Mouse (Mus musculus) frontal cortex, postnatal 14 days (tissue): ENCODE data around the gene Rreb1.

Experiments
- DNase-seq, 2 experiments: peaks; one replicate each; pipeline ENCODE4 v3.0.0; 2022; ENCODE audit warnings: low spot score in 2 of 2

Gene Rreb1

GRCm38 (mm10) chr13:37876366-37876765 lies 98.2 kb downstream of the Rreb1 start:
- no peak for DNase-seq

GRCm38 (mm10) chr13:37876836-37877235 lies 98.6 kb downstream of the Rreb1 start:
- no peak for DNase-seq

GRCm38 (mm10) chr13:37877241-37877640 lies 99.0 kb downstream of the Rreb1 start:
- DNase-seq = no peak

- DNase-seq = no peak
These were observed 100.7 kb downstream of the Rreb1 start for GRCm38 (mm10) chr13:37878918-37879331.

- DNase-seq = no peak
These were observed 101.4 kb downstream of the Rreb1 start for GRCm38 (mm10) chr13:37879556-37879955.

- no peak for DNase-seq
These were observed 101.8 kb downstream of the Rreb1 start for GRCm38 (mm10) chr13:37880035-37880434.

- DNase-seq = no peak
These were observed 102.5 kb downstream of the Rreb1 start for GRCm38 (mm10) chr13:37880581-37881130.

GRCm38 (mm10) chr13:37882521-37882920 lies 104.3 kb downstream of the Rreb1 start:
- no peak for DNase-seq

- no peak for DNase-seq
These were observed 104.8 kb downstream of the Rreb1 start for GRCm38 (mm10) chr13:37883008-37883407.

- DNase-seq = no peak
These were observed 107.2 kb downstream of the Rreb1 start for GRCm38 (mm10) chr13:37885392-37885791.

- DNase-seq = no peak
These were observed 107.8 kb downstream of the Rreb1 start for GRCm38 (mm10) chr13:37886024-37886423.

- no peak for DNase-seq
These were observed 116.6 kb downstream of the Rreb1 start for GRCm38 (mm10) chr13:37894756-37895155.

GRCm38 (mm10) chr13:37895564-37896254 lies 117.5 kb downstream of the Rreb1 start:
- DNase-seq = no peak

- no peak for DNase-seq
These were observed 118.2 kb downstream of the Rreb1 start for GRCm38 (mm10) chr13:37896423-37896822.

GRCm38 (mm10) chr13:37898772-37899171 lies 120.6 kb downstream of the Rreb1 start:
- no peak for DNase-seq

- no peak for DNase-seq
These were observed 124.8 kb downstream of the Rreb1 start for GRCm38 (mm10) chr13:37903036-37903435.

- DNase-seq = no peak
These were observed 125.3 kb downstream of the Rreb1 start for GRCm38 (mm10) chr13:37903476-37903875.

- no peak for DNase-seq
These were observed 126.2 kb downstream of the Rreb1 start for GRCm38 (mm10) chr13:37904436-37904835.

- no peak for DNase-seq
These were observed 129.9 kb downstream of the Rreb1 start for GRCm38 (mm10) chr13:37908061-37908460.

- no peak for DNase-seq
These were observed 130.3 kb downstream of the Rreb1 start for GRCm38 (mm10) chr13:37908493-37908892.

- no peak for DNase-seq
These were observed 131.0 kb downstream of the Rreb1 start for GRCm38 (mm10) chr13:37909225-37909624.

- no peak for DNase-seq
These were observed 133.8 kb downstream of the Rreb1 start for GRCm38 (mm10) chr13:37912011-37912410.

- DNase-seq = no peak
These were observed 134.6 kb downstream of the Rreb1 start for GRCm38 (mm10) chr13:37912591-37913467.
